Mouse (Mus musculus) megakaryocyte, embryonic 14.5 days (primary cell): ENCODE data around the gene Zfp523. TPM values are rescaled to one million over a fixed set of nuclear protein-coding genes. Genes with fewer than 3 reads are reported as not detected.
A peak's percentile ranks its signal among the peaks of the same experiment; 100 is the strongest.

Experiments
- H3K27me3 ChIP-seq: replicated peaks from 2 replicates; pipeline ENCODE3; 2012; ENCODE audit warnings: inconsistent platforms
- H3K36me3 ChIP-seq: replicated peaks from 2 replicates; pipeline ENCODE3; 2012; ENCODE audit warnings: low read length, inconsistent platforms, mixed read lengths
- H3K4me1 ChIP-seq: 2 replicates; pipeline ENCODE4 v1.6.1; 2012; ENCODE audit warnings: inconsistent platforms
- H3K4me3 ChIP-seq: replicated peaks from 2 replicates; pipeline ENCODE3; 2012; ENCODE audit warnings: moderate library complexity, mild to moderate bottlenecking, inconsistent platforms
- H3K9me3 ChIP-seq: 2 replicates; pipeline ENCODE4 v1.6.1; 2012; ENCODE audit warnings: inconsistent platforms
- FLI1 ChIP-seq: IDR thresholded peaks from 2 replicates; pipeline ENCODE4 v1.6.1; 2012; ENCODE audit warnings: low read length, inconsistent platforms, mixed read lengths
- GATA1 ChIP-seq: IDR thresholded peaks from 3 replicates; pipeline ENCODE4 v1.6.1; 2012; ENCODE audit warnings: mixed read lengths, low read length, inconsistent platforms, borderline replicate concordance
- polyA plus RNA-seq: library from polyadenylated mRNA; stranded (reverse); fragments of >175 nt; gene quantifications from 2 replicates; pipeline ENCODE4 v1.2.3, GENCODE M21; 2012; ENCODE audit warnings: low replicate concordance; ENCODE audit not compliant: insufficient read depth

The Zfp523 gene
- polyA plus RNA-seq, 1 experiment = 45.0 TPM

DNA sequence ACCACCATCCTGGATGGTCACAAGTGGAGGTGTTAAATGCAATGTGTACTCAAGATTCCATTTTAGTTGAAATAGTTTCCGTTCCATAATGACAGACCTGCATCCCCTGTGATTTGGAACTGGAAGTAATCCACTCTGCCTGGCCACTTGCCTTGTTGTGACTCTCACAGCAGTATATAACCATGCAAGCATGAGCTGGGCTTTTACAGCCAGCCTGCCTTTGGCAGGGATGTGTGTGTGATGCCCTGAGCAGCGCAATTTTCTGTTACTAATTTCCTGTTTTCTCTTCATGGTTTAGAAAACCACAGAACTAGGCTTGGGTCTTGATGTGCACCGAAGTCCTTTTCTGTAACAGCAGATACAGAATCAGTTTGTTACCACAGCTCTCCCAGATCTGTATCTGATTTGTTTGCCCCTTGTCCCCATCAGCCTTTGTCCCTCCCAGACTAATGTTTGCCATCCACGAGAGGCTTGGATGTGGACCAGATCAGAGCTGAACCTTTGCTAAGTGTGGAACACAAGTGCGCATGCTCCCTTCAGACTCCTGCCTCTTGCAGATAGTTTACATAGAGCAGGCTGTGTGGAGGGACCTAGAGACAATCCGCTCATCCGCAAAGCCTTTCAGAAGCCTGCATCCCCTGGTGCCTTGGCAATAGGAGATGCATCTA lies 8.2 kb downstream of the Zfp523 start:
- Histone ChIP-seq H3K36me3 (peaks cover 25% of the 10 kb centered on the region), H3K9me3 (no peaks in the 10 kb centered on the region), H3K4me1 (peaks cover 63% of the 10 kb centered on the region), H3K27me3 (peaks cover 3% of the 10 kb centered on the region), H3K4me3 (no peak overlapping the region)
- no peak for TF ChIP-seq GATA1
- no peak for TF ChIP-seq FLI1

DNA sequence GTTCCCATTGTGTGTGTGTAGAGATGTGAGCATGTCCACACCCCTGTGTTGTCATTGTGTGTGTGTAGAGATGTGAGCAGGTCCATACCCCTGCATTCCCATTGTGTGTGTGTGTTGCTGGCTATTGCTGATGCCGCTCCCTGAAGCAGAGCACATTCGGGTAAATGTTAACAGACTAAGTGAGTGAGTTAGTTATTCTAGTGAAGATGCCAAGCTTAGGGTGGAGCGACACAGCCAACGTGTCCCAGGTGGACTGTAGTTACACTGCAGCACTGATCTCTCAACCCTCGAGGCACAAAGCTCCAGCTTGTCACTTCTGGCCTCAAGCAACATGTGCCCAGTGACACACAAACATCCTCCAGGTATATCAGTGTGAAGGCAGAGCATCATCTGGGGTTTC lies 11.4 kb downstream of the Zfp523 start:
- TF ChIP-seq FLI1 = no peak
- no peak for TF ChIP-seq GATA1

DNA sequence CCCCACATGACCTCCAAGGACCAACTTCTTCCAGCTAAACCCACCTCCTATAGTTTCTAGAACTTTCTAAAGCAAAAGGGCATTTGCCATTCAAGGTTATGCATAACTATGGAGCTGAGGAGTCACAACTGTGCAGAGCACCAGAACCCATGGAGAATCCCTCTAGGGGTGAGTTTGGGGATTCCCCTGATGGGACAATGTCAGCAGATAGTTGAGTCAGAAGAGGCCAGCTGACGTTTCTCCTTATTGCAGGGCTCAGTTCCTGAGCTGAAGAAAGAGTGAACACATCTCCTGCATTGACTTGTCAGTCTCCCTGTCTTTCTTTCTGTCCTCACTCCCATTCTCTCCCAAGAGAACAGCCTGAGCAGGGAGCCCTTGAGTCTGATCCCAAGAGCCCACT lies 15.8 kb downstream of the Zfp523 start:
- H3K9me3 ChIP-seq = no peaks in the 10 kb centered on the region
- peaks cover 78% of the 10 kb centered on the region for H3K36me3 ChIP-seq
- H3K27me3 ChIP-seq = peaks cover 2% of the 10 kb centered on the region
- peaks cover 42% of the 10 kb centered on the region for H3K4me1 ChIP-seq
- TF ChIP-seq FLI1 (no peak), GATA1 (no peak)
- no peak overlapping the region for H3K4me3 ChIP-seq

More for the DNA sequence above, 11.4 kb downstream of the Zfp523 start:
- Histone ChIP-seq H3K27me3 (peaks cover 3% of the 10 kb centered on the region), H3K4me1 (peaks cover 51% of the 10 kb centered on the region), H3K36me3 (peaks cover 50% of the 10 kb centered on the region), H3K9me3 (no peaks in the 10 kb centered on the region), H3K4me3 (no peak overlapping the region)

GRCm38 (mm10) chr17:28193559-28193958 lies 16.6 kb downstream of the Zfp523 start:
- Histone ChIP-seq H3K36me3 (peaks cover 86% of the 10 kb centered on the region), H3K4me3 (no peak overlapping the region), H3K4me1 (peaks cover 46% of the 10 kb centered on the region), H3K9me3 (no peaks in the 10 kb centered on the region), H3K27me3 (no peaks in the 10 kb centered on the region)
- TF ChIP-seq FLI1 (no peak), GATA1 (no peak)

- Histone ChIP-seq H3K4me3 (no peak overlapping the region), H3K27me3 (no peaks in the 10 kb centered on the region), H3K36me3 (peaks cover 89% of the 10 kb centered on the region), H3K9me3 (no peaks in the 10 kb centered on the region), H3K4me1 (peaks cover 46% of the 10 kb centered on the region)
- TF ChIP-seq GATA1 (no peak), FLI1 (no peak)
These were observed 18.1 kb downstream of the Zfp523 start for GRCm38 (mm10) chr17:28195033-28195432.

DNA sequence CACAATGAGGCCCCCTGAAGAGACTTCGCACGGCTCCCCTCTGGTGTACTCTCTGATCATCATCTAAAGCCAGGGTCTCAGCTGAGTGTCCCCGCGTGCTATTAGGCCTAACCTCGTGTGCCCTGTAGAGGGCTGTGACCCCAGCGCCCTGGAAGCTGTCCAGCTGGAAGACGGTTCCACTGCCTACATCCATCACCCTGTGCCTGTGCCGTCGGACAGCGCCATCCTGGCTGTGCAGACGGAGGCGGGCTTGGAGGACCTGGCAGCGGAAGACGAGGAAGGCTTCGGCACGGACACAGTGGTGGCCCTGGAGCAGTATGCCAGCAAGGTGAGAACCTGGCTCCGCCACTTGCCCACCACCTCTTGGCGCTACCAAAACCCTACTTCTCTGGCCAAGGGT lies 20.7 kb downstream of the Zfp523 start:
- peaks cover 91% of the 10 kb centered on the region for H3K36me3 ChIP-seq

GRCm38 (mm10) chr17:28201982-28202381 lies 25.1 kb downstream of the Zfp523 start:
- Histone ChIP-seq H3K9me3 (no peaks in the 10 kb centered on the region), H3K36me3 (peaks cover 80% of the 10 kb centered on the region), H3K27me3 (peaks cover 2% of the 10 kb centered on the region), H3K4me3 (no peak overlapping the region), H3K4me1 (peaks cover 46% of the 10 kb centered on the region)
- TF ChIP-seq GATA1 (no peak), FLI1 (no peak)

More for the DNA sequence above, 20.7 kb downstream of the Zfp523 start:
- Histone ChIP-seq H3K4me1 (peaks cover 39% of the 10 kb centered on the region), H3K9me3 (no peaks in the 10 kb centered on the region), H3K27me3 (no peaks in the 10 kb centered on the region), H3K4me3 (no peak overlapping the region)
- TF ChIP-seq GATA1 (no peak), FLI1 (no peak)

GRCm38 (mm10) chr17:28204052-28204720 lies 27.3 kb downstream of the Zfp523 start:
- peaks cover 58% of the 10 kb centered on the region for H3K4me1 ChIP-seq
- TF ChIP-seq FLI1 = no peak
- no peak for TF ChIP-seq GATA1
- peaks cover 2% of the 10 kb centered on the region for H3K27me3 ChIP-seq
- no peak overlapping the region for H3K4me3 ChIP-seq
- H3K36me3 ChIP-seq = peaks cover 61% of the 10 kb centered on the region
- no peaks in the 10 kb centered on the region for H3K9me3 ChIP-seq

GRCm38 (mm10) chr17:28205443-28205842 lies 28.5 kb downstream of the Zfp523 start:
- no peaks in the 10 kb centered on the region for H3K9me3 ChIP-seq
- H3K4me1 ChIP-seq = peaks cover 65% of the 10 kb centered on the region
- TF ChIP-seq FLI1 = no peak
- no peak for TF ChIP-seq GATA1
- peaks cover 2% of the 10 kb centered on the region for H3K27me3 ChIP-seq
- peaks cover 49% of the 10 kb centered on the region for H3K36me3 ChIP-seq
- H3K4me3 ChIP-seq = no peak overlapping the region

DNA sequence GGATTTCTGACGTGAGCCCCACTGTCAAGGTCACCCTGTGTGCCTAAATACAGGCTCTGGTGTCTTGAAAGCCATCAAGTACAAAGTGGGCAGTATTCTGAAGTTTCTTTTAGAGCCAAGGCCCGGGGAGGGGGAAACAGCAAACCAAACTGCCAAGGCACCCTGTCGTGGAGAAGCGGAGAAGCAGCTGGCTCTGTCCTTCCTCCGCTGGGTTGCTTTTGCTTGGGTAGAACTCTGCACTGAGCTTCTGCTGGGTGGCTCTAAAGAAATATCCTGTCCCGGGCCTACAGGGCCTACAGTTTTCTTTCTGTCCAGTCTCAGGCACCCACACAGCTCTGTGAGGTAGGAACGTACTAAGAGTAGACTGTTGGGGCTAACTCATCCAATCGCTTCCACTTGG lies 30.2 kb downstream of the Zfp523 start:
- H3K9me3 ChIP-seq = no peaks in the 10 kb centered on the region
- H3K27me3 ChIP-seq = peaks cover 2% of the 10 kb centered on the region
- H3K36me3 ChIP-seq = peaks cover 43% of the 10 kb centered on the region
- H3K4me3 ChIP-seq = peak overlapping the region; percentile 95
- H3K4me1 ChIP-seq = peaks cover 82% of the 10 kb centered on the region
- TF ChIP-seq FLI1 (no peak), GATA1 (no peak)
